Mouse (Mus musculus) urinary bladder, postnatal 25 days (tissue): ENCODE data around the gene Mab21l3.

ENCODE experiments used
- DNase-seq: peaks from one replicate; pipeline ENCODE4 v3.0.0; 2022; ENCODE audit warnings: low spot score

Gene Mab21l3

GRCm38 (mm10) chr3:101802746-101803145 lies 46.0 kb downstream of the Mab21l3 start:
- no peak for DNase-seq

DNA sequence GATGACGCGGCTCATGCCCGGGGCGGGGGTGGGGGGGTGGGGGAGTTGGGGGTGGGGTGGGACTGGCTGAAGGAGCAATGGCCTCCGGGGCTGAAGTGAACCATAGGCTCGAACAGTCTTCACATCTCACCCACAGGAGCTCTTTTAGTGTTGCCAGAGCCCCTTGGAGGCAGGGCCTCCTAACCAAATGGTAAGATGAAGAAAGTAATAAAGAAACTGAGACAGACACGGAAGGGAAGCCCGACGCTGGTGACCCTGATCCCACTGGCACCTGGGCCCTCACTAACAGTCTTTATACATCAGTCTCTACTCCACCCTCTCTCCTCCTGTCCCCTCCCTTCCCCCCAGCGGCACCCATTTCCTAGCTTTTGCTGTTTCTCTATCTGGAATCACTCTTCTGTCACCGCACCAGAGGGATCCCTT lies 48.2 kb downstream of the Mab21l3 start:
- no peak for DNase-seq

DNA sequence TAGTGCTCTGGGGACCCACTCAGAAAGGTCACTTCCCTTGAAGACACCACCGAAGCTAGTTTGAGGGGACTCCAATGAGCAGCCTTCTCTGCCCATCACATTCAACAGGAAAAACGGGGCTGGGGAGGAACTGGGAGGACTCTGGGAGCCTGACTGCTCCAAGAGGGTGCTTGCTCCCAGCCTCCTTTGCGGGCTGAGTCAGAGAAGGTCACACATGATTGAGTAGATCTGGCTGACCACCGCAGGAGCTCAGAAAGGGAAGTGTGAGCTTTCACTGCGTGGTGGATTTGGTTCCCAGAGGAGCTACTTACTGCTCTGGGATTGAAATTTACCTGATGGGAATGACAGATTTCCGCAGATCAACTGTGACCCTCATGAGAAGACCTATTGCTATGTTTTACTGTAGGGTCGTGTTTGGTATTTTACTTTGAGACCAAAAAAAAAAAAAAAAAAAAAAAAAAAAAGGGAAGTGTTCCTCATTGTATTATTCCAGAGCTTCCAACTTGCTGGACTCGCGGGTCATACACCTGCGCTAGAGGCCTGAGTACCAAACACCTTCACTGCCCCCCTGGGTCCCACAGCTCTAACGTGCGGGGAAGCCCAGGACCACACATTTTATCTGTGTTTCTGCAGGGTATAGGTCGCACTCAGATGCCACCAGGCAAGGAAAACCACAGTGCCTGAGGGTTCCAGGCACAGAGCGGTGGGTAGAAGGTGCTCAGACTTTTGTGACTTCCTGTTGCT lies 48.7 kb downstream of the Mab21l3 start:
- DNase-seq = no peak

- DNase-seq = no peak
These were observed 50.7 kb downstream of the Mab21l3 start for GRCm38 (mm10) chr3:101797830-101798709.

GRCm38 (mm10) chr3:101796212-101796611 lies 52.5 kb downstream of the Mab21l3 start:
- no peak for DNase-seq

- DNase-seq = no peak
These were observed 53.2 kb downstream of the Mab21l3 start for GRCm38 (mm10) chr3:101795387-101796039.

GRCm38 (mm10) chr3:101794666-101795065 lies 54.1 kb downstream of the Mab21l3 start:
- no peak for DNase-seq

DNA sequence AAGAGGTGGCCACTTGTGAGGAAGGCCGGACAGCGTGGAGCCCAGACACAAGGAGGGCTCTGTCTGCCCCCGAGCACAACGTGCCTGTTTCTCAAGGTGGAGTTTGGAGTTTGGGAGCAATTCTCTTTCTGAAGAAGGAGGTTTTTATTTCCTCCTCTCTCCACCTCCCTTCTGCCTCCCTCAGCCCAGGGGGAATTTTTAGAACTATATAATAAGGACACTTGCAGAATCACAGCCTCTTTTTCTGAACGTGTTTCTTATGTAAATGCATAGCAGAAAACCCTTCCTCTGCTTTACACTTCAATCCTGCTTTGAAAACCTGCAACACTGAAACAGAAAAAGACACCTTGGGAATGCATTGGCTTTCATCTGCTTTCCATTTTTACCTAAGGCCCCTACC lies 54.7 kb downstream of the Mab21l3 start:
- DNase-seq = no peak

- no peak for DNase-seq
These were observed 56.6 kb downstream of the Mab21l3 start for GRCm38 (mm10) chr3:101792191-101792590.

DNA sequence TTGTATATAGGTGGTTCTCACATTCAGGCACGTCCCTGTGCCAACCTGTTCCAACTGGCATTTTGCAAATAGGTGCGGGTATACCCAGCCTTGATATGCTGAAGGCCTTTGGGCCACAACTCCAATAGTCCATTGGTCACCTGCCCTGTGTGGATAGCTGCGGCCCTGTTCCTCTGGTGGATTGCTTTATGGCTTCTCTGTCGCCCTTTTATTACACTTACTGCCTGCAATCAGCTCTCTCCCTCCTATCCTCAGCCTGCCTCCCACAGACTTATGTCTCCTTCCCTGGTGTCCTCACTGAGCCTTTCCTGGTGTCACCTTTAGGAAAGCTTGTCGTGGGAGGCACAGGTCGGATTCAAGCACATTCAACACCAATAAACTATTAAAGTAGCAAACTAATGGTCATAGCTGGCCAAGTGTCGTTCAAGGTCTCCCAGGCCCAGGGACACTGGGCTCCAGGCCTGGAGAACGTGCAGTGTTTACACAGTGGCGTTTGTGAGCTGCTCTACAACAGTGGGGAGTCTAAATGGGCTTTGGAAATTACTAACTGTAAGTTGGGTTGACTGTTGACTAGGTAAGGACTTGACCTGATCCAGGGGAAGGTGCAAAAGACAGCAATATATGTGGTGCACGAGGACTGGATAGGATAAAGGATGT lies 63.9 kb downstream of the Mab21l3 start:
- no peak for DNase-seq

- DNase-seq = no peak
These were observed 65.0 kb downstream of the Mab21l3 start for GRCm38 (mm10) chr3:101783793-101784192.

GRCm38 (mm10) chr3:101780874-101781483 lies 67.8 kb downstream of the Mab21l3 start:
- DNase-seq = no peak

DNA sequence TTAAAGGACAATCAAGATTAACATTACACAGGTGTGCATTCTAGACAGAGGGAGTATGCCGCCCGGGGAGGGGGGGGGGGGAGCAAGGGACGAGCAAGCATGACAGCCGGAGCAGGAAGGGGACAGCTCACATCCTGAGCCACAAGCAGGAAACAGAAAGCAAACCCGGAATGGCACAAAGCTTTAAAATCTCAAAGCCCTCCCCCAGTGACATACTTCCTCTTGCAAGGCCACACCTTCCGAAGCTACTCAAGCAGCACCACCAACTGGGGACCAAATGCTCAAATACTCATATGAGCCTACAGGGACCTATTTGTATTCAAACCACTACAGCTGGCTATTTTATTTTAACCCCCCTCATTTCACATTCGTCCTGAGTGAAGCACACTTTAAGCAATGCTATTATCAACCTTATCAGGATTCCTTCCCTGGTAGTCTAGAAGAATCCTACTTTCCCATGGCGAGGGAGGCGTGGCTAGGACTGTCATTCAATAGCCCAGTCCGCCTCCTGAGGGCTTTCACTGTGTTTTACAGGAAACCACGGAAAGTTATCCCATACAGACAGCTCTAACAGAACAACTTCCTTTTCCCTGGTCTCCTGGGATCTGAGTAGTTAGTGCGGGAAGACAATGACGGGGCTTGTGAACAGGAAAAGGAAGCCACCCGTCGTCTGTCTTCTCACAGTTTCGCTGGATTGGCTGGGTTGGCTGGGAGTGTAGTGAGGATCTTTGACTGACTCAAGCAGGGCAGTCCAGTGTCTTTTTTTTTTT lies 69.7 kb downstream of the Mab21l3 start:
- DNase-seq = no peak

GRCm38 (mm10) chr3:101775732-101776131 lies 73.0 kb downstream of the Mab21l3 start:
- no peak for DNase-seq

GRCm38 (mm10) chr3:101770540-101770939 lies 78.2 kb downstream of the Mab21l3 start:
- no peak for DNase-seq

DNA sequence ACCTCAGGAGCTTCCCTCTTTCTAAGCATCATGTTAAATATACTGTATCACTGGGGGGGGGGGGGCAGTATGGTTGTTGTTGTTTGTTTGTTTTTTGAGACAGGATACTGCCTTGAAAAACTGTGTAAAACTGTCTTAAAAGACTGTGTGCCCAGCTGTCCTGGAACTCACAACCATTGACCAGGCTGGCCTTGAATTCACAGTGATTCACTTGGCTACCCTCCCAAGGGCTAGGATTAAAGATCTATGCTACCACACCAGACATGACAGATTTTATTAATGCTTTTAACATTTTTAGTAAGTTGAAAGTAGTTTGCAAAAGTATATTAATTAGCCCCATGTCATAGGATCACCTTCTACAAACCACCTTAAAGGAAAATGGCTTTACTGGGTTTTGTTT lies 85.2 kb downstream of the Mab21l3 start:
- no peak for DNase-seq
